Mouse (Mus musculus) forebrain, embryonic 10.5 days (tissue): ENCODE data around the gene Paxip1. TPM values are rescaled to one million over a fixed set of nuclear protein-coding genes. Genes with fewer than 3 reads are reported as not detected.

Experiments used
- DNase-seq: peaks from one replicate; pipeline ENCODE4 v3.0.0-alpha.2; 2017; ENCODE audit warnings: low spot score; ENCODE audit errors: extremely low spot score
- H3K27ac ChIP-seq: fragments of 300-500 bp; sonication (generic); 2 replicates; pipeline ENCODE4 v1.5.1; 2016; ENCODE audit warnings: mild to moderate bottlenecking
- H3K27me3 ChIP-seq: fragments of 300-500 bp; sonication (generic); 2 replicates; pipeline ENCODE4 v1.6.1; 2016; ENCODE audit warnings: mild to moderate bottlenecking; ENCODE audit not compliant: poor library complexity, severe bottlenecking
- H3K36me3 ChIP-seq: fragments of 300-500 bp; sonication (generic); replicated peaks from 2 replicates; pipeline ENCODE4 v1.6.1; 2016; ENCODE audit warnings: mild to moderate bottlenecking, moderate library complexity
- H3K4me1 ChIP-seq: fragments of 300-500 bp; sonication (generic); 2 replicates; pipeline ENCODE4 v1.6.1; 2016
- H3K4me3 ChIP-seq: fragments of 300-500 bp; sonication (generic); 2 replicates; pipeline ENCODE4 v1.5.1; 2016; ENCODE audit warnings: mild to moderate bottlenecking, moderate library complexity
- H3K9me3 ChIP-seq: fragments of 300-500 bp; sonication (generic); 2 replicates; pipeline ENCODE4 v1.6.1; 2016; ENCODE audit warnings: mild to moderate bottlenecking, moderate library complexity
- WGBS: fragments of 180-500 bp; shearing (Covaris S2); methylation state at CpG from one replicate; pipeline ENCODE4 v1.1.7; 2016; 5-methylcytosine and 5-hydroxymethylcytosine counted together
- polyA plus RNA-seq: library from polyadenylated mRNA; unstranded; fragments of >200 nt; fragmentation: Nextera tagmentation; extraction: Ambion mirVana; gene quantifications from 2 replicates; pipeline ENCODE4 v1.2.1, GENCODE M21; 2016

Paxip1 gene
- 58.7 and 60.7 TPM in 2 replicates for polyA plus RNA-seq

- DNase-seq, result peak; percentile 97
- H3K27ac ChIP-seq, result peak within 1 kb of the TSS; percentile 99
- WGBS, result under 1% methylated on average over 73 of the region's 73 CpGs
- no peaks in the 10 kb centered on the region for H3K9me3 ChIP-seq
- H3K27me3 ChIP-seq, result no peaks in the 10 kb centered on the region
- H3K4me3 ChIP-seq, result peak within 1 kb of the TSS; percentile 80
- peaks cover 23% of the 10 kb centered on the region for H3K4me1 ChIP-seq
- peaks cover 33% of the 10 kb centered on the region for H3K36me3 ChIP-seq
These were observed at the start of gene Paxip1 for GRCm38 (mm10) chr5:27791303-27792172. Gene Paxip1, minus strand, starts transcription at chr5:27791691.

GRCm38 (mm10) chr5:27838061-27838460, 46.6 kb upstream of the Paxip1 start:
- peaks cover 8% of the 10 kb centered on the region for H3K4me1 ChIP-seq
- no peak overlapping the region for H3K27ac ChIP-seq
- WGBS, result 51% methylated on average over 4 of the region's 4 CpGs
- H3K27me3 ChIP-seq, result peaks cover 21% of the 10 kb centered on the region
- H3K9me3 ChIP-seq, result no peaks in the 10 kb centered on the region
- no peak for DNase-seq
- H3K4me3 ChIP-seq, result no peak overlapping the region
- no peaks in the 10 kb centered on the region for H3K36me3 ChIP-seq

- Histone ChIP-seq H3K4me3 (no peak overlapping the region), H3K27ac (no peak overlapping the region), H3K9me3 (no peaks in the 10 kb centered on the region), H3K4me1 (no peaks in the 10 kb centered on the region), H3K27me3 (no peaks in the 10 kb centered on the region), H3K36me3 (no peaks in the 10 kb centered on the region)
- DNase-seq, result no peak
- WGBS, result 87% methylated on average over 2 of the region's 2 CpGs
These were observed 43.6 kb upstream of the Paxip1 start for GRCm38 (mm10) chr5:27835096-27835495.

GRCm38 (mm10) chr5:27827971-27828370, 36.5 kb upstream of the Paxip1 start:
- 90% methylated on average over 7 of the region's 7 CpGs for WGBS
- DNase-seq, result no peak
- no peaks in the 10 kb centered on the region for H3K9me3 ChIP-seq
- H3K27me3 ChIP-seq, result no peaks in the 10 kb centered on the region
- H3K36me3 ChIP-seq, result no peaks in the 10 kb centered on the region
- H3K27ac ChIP-seq, result no peak overlapping the region
- H3K4me1 ChIP-seq, result no peaks in the 10 kb centered on the region
- H3K4me3 ChIP-seq, result no peak overlapping the region

GRCm38 (mm10) chr5:27821161-27821560, 29.7 kb upstream of the Paxip1 start:
- 89% methylated on average over 6 of the region's 6 CpGs for WGBS
- no peak overlapping the region for H3K4me3 ChIP-seq
- DNase-seq, result no peak
- no peaks in the 10 kb centered on the region for H3K36me3 ChIP-seq
- no peaks in the 10 kb centered on the region for H3K9me3 ChIP-seq
- no peaks in the 10 kb centered on the region for H3K27me3 ChIP-seq
- 0 out of 2 replicates have a peak, but pooled peaks cover 3% of the 10 kb centered on the region for H3K4me1 ChIP-seq
- no peak overlapping the region for H3K27ac ChIP-seq

GRCm38 (mm10) chr5:27818840-27819672, 27.6 kb upstream of the Paxip1 start:
- no peaks in the 10 kb centered on the region for H3K27me3 ChIP-seq
- no peak for DNase-seq
- H3K9me3 ChIP-seq, result no peaks in the 10 kb centered on the region
- WGBS, result 62% methylated on average over 3 of the region's 3 CpGs
- no peak overlapping the region for H3K4me3 ChIP-seq
- 0 out of 2 replicates have a peak, but pooled peaks cover 3% of the 10 kb centered on the region for H3K4me1 ChIP-seq
- H3K27ac ChIP-seq, result no peak overlapping the region
- H3K36me3 ChIP-seq, result no peaks in the 10 kb centered on the region

GRCm38 (mm10) chr5:27814282-27814681, 22.8 kb upstream of the Paxip1 start:
- no peak overlapping the region for H3K4me3 ChIP-seq
- H3K9me3 ChIP-seq, result no peaks in the 10 kb centered on the region; the same call in 1 of the 2 replicates
- WGBS, result 85% methylated on average over 2 of the region's 2 CpGs
- no peak overlapping the region for H3K27ac ChIP-seq
- H3K36me3 ChIP-seq, result no peaks in the 10 kb centered on the region
- no peak for DNase-seq
- H3K27me3 ChIP-seq, result no peaks in the 10 kb centered on the region
- 0 out of 2 replicates have a peak, but pooled peaks cover 3% of the 10 kb centered on the region for H3K4me1 ChIP-seq

- Histone ChIP-seq H3K36me3 (peaks cover 10% of the 10 kb centered on the region), H3K4me1 (peaks cover 23% of the 10 kb centered on the region), H3K27ac (no peak overlapping the region), H3K27me3 (no peaks in the 10 kb centered on the region), H3K9me3 (no peaks in the 10 kb centered on the region), H3K4me3 (no peak overlapping the region)
- peak; percentile 58 for DNase-seq
- WGBS, result 18% methylated on average over 1 of the region's 1 CpGs
These were observed 2.4 kb upstream of the Paxip1 start for GRCm38 (mm10) chr5:27793923-27794322.

GRCm38 (mm10) chr5:27792531-27793205, 1.2 kb upstream of the Paxip1 start:
- Histone ChIP-seq H3K27ac (peak overlapping the region; percentile 99), H3K9me3 (no peaks in the 10 kb centered on the region), H3K36me3 (peaks cover 22% of the 10 kb centered on the region), H3K4me3 (peak overlapping the region; percentile 80), H3K27me3 (no peaks in the 10 kb centered on the region), H3K4me1 (peaks cover 23% of the 10 kb centered on the region)
- 66% methylated on average over 9 of the region's 9 CpGs for WGBS
- DNase-seq, result no peak

GRCm38 (mm10) chr5:27792173-27792470, 631 bp upstream of the Paxip1 start:
- Histone ChIP-seq H3K27ac (peak overlapping the region; percentile 99), H3K4me1 (peaks cover 23% of the 10 kb centered on the region)

GRCm38 (mm10) chr5:27790910-27791288, 592 bp downstream of the Paxip1 start:
- Histone ChIP-seq H3K4me1 (peaks cover 23% of the 10 kb centered on the region), H3K27ac (peak overlapping the region; percentile 99), H3K27me3 (no peaks in the 10 kb centered on the region), H3K36me3 (peaks cover 40% of the 10 kb centered on the region), H3K4me3 (peak overlapping the region; percentile 80), H3K9me3 (no peaks in the 10 kb centered on the region)
- under 1% methylated on average over 42 of the region's 47 CpGs for WGBS
- no peak for DNase-seq

More at GRCm38 (mm10) chr5:27792173-27792470, 631 bp upstream of the Paxip1 start:
- H3K4me3 ChIP-seq, result peak overlapping the region; percentile 80
- no peaks in the 10 kb centered on the region for H3K9me3 ChIP-seq
- H3K36me3 ChIP-seq, result peaks cover 28% of the 10 kb centered on the region
- WGBS, result 24% methylated on average over 8 of the region's 8 CpGs
- H3K27me3 ChIP-seq, result no peaks in the 10 kb centered on the region
- no peak for DNase-seq

- no peaks in the 10 kb centered on the region for H3K27me3 ChIP-seq
- no peak for DNase-seq
- H3K4me3 ChIP-seq, result peak overlapping the region; percentile 80
- peaks cover 23% of the 10 kb centered on the region for H3K4me1 ChIP-seq
- WGBS, result 39% methylated on average over 21 of the region's 21 CpGs
- H3K9me3 ChIP-seq, result no peaks in the 10 kb centered on the region
- peak overlapping the region; percentile 99 for H3K27ac ChIP-seq
- H3K36me3 ChIP-seq, result peaks cover 46% of the 10 kb centered on the region
These were observed 1.2 kb downstream of the Paxip1 start for GRCm38 (mm10) chr5:27790086-27790909.
